Mouse (Mus musculus) myocyte (in vitro differentiated cells): ENCODE measurements at regions not wholly inside any gene's neighbourhood (a gene's known extent, or its start where the extent isn't known, plus 50 kb on each side); places are given as distances from the start of the nearest gene placed in this dataset.

Experiments used
- CEBPB ChIP-seq: IDR thresholded peaks from 2 replicates; pipeline ENCODE4 v1.6.1; 2011; ENCODE audit warnings: mild to moderate bottlenecking, moderate library complexity; ENCODE audit not compliant: poor library complexity, insufficient read depth, severe bottlenecking
- E2F4 ChIP-seq: IDR thresholded peaks from one replicate; pipeline ENCODE4 v1.6.1; 2011; ENCODE audit warnings: mild to moderate bottlenecking, control low read depth, moderate library complexity; ENCODE audit not compliant: insufficient read depth
- POLR2A ChIP-seq: IDR thresholded peaks from one replicate; pipeline ENCODE4 v1.6.1; 2011; ENCODE audit warnings: low read depth, mild to moderate bottlenecking, control low read depth, moderate library complexity; ENCODE audit not compliant: insufficient read length
- POLR2AphosphoS2 ChIP-seq: IDR thresholded peaks from one replicate; pipeline ENCODE4 v1.6.1; 2011; ENCODE audit warnings: low read depth, control low read depth; ENCODE audit not compliant: insufficient read length
- TCF12 ChIP-seq: IDR thresholded peaks from one replicate; pipeline ENCODE4 v1.6.1; 2011; ENCODE audit warnings: mild to moderate bottlenecking, control low read depth; ENCODE audit not compliant: poor library complexity, insufficient read depth, severe bottlenecking
- USF1 ChIP-seq: IDR thresholded peaks from one replicate; pipeline ENCODE4 v1.6.1; 2011; ENCODE audit warnings: low read depth, mild to moderate bottlenecking, control low read depth, moderate library complexity

DNA sequence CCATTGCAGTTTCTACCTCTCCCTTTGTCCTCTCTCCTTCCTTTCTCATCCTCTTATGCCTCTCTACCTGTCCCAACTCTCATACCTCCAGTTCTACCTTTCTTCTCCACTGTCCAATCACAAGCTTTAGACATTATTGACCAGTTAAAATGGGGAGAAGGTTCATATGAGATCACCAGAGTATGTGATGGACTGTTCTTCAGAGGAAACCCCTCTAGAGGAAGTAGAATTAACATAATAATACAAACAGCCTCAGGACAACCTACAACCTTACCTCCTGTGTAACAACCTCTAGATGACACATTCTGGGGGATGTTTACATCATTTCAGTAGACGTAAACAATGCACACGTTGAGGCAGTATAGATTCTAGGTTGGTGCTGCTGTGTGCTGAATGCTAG lies 1720.1 kb upstream of the Cntnap5a start:
- no peak for TF ChIP-seq POLR2A
- TF ChIP-seq TCF12: no peak
- no peak for TF ChIP-seq POLR2AphosphoS2
- TF ChIP-seq E2F4: no peak
- TF ChIP-seq CEBPB: no peak
- TF ChIP-seq USF1: no peak
